Mouse (Mus musculus) frontal cortex, postnatal 10 days (tissue): ENCODE results near the gene Ssmem1.

Experiments
- DNase-seq, 2 experiments: peaks; one replicate each; pipeline ENCODE4 v3.0.0; 2022; ENCODE audit warnings: low spot score in 2 of 2, mixed read lengths in 1 of 2

Gene Ssmem1

DNA sequence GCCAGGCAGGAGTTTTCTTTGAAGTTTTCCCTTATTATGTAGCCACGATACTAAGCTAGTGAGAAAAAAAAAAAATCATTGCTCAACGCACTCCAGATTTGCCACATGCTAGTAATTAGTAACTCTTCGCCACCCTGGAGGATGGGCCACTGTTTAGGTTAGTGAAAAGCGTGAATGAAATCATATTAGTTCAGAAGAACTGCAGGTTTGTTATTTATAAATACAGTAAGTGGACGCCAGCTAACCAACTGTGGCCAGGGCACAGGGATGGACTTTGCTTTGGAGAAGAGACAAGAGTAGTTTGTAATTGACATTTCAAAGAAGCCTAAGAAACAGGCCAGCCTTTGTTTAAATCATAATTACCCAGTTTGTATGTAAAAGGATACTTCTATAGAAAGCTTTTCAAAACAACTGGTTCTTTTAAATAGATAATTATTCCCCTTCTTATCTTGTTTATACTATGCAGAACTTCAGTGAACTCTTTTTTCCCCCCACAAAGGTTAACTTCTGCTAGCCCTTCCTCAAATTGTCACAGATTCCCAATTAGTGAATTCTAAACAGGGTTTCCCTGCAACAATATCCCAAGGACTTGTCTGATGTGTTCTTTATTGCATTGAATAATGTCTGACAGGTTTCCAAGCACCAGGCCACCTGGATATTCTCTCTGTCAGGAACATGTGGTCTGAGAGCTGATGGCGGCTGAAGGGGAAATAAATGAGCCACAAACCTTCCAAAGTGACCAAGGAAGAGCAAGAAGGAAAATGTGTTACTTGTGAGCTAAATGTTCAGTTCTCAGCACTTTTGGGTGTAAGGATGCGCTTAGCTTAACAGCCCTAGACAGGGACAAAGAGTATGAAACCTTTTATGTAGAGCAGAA lies 16.0 kb downstream of the Ssmem1 start:
- no peak for DNase-seq

DNA sequence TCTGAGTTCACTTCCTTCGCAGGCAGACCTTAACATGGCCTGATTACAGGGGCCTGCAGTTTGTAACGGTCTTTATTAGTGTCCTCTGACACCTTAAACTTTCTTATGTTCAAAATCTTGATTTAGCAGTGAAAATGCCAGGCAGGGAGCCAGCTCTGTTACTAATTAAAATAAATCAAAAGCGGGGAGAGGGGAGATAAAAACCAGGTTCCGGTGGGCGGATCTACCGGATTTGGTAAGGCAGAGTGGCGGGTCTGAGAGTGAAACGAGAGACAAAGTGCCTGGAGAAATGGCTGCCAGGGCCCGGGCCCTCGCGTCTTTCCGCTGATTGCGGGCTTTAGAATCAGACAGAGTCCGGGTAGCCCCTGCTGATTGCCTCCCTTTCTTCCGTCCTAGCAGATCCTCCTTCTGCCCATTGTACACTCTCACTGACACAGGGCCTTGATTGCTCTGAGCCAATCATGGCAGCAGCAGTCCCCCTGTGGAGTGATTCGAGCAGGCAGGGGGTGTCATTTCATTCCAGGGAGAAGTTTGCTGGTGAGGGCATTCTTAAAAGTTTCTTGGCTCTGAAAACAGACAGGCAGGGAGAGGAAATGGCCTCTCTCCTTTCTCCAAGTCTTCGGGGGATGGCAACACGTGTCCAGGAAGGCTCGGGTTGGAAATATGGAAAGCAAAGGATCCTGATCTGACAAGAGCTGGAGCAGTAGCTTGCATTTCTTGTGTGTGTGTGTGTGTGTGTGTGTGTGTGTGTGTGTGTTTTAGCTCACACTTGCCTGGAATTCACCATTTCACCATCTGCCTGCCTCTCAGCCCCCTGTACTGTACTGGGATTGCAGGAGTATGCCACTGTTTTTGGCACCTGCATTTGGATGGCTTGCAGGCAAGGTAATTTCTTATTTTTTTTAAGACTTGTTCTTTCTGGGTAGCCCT lies 17.2 kb downstream of the Ssmem1 start:
- no peak for DNase-seq

DNA sequence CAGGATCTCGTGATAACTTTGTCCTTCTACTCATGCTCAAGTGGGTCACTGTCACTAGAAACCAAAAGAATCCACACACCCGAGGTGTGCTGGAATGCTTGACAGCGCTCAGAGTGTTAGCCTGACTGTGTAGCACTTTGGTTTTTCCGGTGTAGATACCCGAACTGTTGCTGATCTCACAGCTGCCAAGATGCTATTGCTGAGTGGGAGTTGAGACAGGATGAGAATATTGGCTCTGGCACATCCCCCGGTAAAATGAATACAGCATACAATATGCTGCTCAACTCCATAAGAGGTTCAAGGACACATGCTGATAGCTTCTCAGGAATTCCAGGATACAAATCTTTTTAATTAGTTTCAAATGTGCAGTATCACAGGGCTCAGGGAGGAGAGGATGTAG lies 19.2 kb downstream of the Ssmem1 start:
- no peak for DNase-seq

DNA sequence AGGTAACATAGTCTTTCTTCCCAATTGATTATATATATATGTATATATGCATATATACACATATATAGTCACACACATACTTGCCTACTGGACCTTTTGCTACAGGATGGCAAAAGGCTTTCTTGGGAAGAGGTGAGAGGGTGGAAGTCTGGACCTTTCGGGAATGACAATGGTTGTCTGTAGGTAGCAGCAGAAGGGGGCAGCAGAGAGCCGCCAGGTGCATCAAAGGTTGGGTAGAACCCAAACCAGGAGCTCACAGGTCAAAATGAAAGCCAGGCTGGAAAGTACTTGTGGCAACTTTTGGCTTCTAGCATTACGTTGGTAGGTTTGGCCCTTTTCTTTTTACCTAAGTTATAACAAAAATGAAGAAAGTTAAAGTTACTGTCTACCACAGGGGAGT lies 25.7 kb downstream of the Ssmem1 start:
- no peak for DNase-seq

DNA sequence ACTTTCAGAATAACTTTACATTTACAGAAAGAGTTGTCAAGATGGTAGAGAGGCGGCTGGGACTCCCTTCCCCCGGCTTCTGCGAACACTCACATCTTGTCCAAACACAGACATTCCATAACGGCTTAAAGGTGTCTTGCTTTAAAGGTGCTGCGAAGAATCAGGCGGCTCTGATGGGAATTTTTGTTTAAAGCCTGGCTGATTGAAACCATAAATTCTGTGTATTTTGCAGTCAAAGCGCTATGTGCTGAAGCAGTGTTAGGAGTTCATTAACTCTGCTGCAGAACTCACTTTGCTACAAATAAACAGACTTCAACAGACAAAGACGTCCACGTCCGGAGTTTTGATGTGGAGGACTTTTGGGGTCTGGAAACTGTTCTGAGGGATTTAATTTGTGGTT lies 28.6 kb downstream of the Ssmem1 start:
- no peak for DNase-seq

DNA sequence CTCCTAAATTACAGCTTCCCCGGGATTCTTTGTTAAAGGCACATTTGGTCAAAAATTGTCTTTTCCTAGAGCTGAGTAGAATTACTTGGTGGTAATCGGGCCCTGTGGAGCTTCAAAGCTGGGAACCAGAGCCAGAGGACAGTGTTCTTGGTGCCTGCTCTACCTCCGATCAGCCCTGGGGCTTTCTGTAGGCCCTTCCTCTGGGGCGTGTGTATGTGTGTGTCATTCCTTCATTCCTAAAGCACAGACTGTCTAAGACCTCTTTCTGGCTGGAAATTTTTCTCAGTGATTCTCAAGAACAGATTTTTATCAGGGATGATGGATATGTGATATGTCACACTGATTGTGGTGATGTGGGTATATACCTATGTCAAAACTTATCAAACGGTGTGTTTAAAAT lies 29.2 kb downstream of the Ssmem1 start:
- no peak for DNase-seq

DNA sequence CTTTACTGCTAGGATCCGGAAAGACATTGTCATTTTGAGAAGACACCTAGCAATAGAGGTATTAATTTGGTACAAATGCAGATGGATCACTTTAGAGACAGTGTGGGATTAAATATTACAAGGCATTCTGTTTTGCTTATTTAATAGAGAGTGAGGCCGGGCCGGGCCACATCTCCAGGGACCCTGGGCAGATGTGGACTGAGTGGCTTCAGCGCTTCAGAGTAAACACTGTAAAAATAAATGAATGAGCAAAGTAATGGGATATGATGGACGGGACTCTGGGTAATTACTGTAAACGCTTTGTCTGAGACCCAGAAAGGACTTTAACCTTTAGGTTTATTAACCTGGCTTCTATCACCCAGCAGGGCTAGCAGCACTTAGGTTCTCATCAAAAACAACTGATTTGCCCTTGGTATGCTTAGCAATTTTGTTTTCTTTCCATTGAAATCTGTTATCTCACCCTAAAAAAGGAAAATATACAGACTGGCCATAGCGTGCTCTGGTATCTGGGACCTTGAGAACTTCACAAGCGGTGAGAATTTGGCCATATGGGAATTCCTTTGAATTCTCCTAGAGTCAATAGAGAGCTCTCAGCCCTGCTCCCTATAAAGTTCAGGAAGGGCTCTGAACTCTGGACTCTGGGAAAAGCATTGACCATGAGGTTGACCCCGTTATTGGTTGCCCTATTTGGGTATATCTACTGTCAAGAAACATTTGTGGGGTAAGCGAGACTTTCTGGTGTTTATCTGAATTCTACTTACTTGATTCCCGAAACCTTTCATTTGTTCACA lies 31.6 kb downstream of the Ssmem1 start, which contains the start of gene Cpa2:
Gene Cpa2 (plus strand): TSS at position 574 of the 791 bp plus-strand sequence.
- DNase-seq = no peak

DNA sequence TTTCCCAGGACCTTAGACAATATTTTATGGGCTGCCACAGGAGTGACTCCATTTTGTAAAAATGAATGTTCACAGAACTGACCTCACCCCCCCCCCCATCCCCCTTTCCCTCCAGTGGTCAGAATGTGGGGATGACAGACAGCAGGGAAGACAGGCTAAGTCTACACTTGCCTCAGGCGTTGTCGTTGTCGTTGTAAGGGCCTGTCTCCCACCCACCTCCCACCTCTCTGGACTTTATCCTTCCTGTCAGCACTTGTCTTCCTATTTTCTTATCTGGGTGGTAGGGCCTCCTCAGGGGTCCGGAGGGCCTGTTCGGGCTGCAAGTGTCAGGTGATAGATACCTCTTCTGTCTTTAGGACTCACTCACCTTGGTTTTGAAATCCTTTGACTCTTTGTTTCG lies 32.6 kb downstream of the Ssmem1 start:
- DNase-seq = no peak

DNA sequence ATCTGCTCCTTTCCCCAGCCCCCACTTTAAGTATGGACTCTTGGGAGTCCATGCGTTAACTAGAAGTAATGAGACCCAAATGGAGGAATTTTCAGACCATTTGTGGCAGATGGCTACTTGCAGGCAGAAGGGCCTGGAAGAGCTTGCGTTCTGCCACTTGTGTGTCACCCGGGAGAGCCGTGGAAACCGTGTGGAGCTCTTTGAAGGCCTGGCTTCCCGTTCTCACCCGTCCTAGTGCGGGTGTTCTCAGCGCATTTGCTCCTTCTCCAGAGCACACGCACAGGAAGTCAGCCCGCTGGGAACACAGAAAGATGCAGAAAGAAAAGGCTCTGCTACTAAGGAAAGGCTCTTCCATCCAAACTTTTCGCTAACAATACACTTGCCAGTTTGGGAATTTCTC lies 33.4 kb downstream of the Ssmem1 start:
- no peak for DNase-seq

DNA sequence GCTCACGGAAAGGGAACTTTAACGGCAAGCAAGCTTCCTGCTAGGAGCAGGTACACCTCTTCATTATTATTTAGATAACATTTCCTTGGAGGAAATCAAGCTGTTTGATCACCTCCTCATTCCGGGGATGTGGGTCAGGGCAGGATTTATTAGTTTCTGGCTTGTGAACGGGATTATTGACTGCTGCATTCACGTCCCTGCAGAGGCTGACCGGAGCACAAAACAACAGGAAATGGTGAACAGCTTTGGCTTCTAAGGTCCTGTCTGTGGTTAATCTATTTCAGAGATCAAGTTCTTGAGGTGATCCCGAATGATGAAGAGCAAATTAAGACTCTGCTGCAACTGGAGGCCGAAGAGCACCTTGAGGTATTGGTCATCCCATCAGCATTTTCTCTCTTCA lies 34.2 kb downstream of the Ssmem1 start:
- DNase-seq = no peak

DNA sequence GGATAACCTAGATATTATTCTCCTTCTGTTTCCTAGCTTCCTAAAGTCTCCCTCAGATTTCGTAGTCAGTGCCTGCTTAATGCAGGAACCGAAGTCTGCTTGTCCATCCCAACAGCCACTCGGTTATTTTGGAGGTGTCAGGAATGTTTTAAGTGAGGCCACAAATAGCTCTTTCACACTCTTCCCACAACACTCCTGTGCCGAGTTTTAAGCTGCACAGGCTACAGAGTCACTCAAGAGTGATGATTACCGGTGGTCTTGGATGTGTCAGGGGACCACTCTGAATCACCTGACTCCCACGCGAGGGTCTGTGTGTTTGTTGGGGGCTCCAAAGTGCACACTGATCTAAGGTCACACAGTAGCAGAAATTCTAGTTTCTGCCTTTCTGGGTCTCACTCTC lies 36.0 kb downstream of the Ssmem1 start:
- DNase-seq = no peak

DNA sequence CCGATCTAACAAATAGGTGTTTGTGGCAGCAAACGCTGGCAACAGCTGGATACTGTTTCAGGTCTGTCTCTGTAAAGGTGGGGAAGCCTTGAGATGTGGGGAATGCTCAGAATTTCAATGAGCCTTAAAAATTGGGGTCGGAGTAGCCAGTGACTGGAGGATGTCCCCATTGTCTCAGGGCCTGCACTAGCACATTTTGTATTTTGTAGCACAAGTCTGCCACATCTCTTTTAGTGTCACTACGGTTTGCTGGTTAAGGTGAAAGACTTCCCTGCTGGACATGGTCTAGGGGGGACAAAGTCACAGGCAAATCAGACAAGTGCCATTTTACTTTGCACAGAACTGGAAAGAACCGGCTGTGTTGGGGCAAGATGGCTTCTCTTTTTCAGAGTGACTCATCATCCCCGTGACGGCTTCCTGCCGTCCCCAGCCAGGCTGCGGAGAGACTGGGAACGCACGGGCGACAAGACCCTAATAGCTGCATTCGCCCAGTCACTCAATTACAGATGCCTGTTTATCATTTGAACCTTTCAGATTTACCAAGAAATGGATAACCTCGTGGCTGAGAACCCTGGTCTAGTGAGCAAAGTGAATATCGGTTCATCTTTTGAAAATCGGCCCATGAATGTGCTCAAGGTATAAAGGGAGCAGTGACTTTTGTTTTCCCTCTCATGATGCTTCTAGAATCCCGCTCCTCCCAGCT lies 37.1 kb downstream of the Ssmem1 start:
- DNase-seq = peak in 1 of 2 experiments; percentile 29

DNA sequence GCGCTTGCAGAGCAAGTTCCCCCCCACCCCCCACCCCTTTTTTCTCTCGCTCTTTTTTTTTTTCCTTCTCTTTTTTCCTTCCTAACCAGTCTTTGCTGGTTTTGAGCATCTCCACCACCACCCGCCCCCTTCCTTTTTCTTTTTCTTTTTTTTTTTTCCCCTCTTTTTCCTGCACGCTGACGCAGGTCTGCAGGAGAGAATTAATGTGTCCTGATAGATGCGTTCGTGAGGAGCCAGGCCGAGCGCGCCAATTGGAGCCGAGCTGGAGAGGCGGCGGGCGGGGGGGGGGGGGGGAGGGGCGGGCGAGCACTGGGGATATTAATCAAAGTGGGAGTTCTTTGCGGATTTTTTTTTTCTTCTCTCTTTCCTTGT lies 37.6 kb downstream of the Ssmem1 start:
- DNase-seq = peak in 1 of 2 experiments; percentile 26

DNA sequence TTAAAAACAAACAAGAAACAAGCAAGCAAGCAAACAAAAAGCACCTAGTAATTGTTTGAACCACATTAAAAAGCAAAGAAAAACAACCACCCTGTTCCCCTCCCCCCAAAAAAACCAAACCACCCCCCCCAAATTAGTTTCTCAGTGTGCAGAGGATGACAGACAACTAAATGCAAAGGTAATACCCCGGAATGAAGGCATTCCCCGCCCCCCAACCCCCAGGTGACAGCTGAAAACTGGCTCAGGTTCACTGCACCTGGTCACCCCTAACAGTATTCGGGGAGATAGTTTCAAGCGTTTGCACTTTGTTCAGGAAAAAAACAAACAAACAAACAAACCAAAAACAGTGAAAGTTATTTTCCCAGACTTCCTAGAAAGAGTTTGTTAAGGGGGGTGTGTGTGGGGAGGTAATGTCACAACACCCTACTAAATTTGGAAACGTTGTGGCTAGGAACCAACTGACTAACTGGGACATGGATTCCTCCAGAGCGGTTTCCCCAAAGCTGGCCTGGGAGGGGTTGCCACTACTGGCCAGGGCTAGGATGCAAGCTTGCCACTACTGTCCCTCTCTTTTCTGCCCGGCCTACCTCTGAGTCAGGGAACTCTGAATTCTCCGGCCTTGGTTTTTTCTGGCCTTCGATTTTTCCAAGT lies 38.1 kb downstream of the Ssmem1 start:
- no peak for DNase-seq

DNA sequence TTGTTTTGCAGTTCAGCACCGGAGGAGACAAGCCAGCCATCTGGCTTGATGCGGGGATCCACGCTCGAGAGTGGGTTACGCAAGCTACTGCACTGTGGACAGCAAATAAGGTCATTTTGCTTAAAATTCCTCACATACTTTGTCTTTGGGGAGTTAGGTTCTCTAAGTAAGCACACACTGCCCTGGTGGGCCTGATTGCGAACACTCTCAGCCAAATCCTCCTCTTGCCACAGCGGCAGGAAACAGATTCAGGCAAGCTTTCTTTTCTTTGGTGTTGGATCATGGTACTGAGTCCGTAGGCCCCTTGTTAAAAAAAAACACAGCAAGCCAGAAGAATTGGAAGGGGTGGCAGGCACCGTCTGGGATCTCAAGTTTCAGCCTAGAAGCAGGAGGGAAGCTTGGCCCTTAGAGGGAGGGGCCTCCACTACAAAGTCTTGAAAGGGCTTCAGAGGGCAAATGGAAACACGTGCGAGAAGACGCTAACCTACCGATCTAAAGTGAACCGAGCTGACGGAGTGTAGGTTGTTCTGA lies 39.6 kb downstream of the Ssmem1 start:
- DNase-seq = no peak

DNA sequence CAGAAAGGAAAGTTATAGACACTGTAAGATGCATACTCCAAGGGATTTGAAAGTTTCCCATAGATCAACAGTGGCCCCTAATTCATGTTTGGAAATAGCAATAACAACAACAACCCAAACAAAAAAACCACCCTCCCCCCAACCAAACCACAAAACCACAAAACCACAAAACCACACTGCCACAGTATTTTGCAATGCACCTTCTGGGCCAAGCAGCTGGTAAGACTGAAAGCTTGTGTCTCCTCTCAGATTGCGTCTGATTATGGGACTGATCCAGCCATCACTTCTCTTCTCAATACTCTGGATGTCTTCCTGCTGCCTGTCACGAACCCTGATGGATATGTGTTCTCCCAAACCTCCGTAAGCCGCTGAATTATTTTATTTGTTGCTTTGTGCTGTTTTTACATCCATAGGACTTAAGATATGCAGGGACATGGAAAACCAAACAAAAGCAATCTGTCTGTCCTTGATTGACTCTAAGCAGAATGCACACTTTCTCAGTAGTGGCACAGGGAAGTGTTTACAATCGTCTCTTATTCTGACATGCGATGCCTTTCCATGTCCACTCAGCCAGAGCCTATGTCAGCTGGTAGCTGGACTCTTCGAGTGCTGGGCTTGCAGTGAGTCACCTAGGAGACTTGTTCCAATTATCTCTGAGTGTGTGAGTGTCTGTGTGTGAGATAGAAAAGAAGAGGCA lies 41.0 kb downstream of the Ssmem1 start:
- no peak for DNase-seq

DNA sequence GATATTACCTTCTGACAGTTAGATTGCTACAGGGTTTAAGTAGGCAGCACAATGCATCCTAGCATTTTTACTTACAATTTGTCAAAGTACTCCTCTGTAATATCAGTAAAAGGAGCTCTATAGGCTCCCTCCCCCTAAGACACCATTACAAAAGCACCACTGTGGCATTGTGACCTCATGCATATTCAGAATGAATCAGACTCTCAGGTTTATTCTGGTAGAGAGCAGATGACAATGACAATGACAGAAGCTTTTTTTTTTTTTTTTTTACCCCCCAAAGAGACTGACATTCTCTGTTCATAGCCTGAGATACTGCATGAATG lies 41.5 kb downstream of the Ssmem1 start:
- DNase-seq = no peak

DNA sequence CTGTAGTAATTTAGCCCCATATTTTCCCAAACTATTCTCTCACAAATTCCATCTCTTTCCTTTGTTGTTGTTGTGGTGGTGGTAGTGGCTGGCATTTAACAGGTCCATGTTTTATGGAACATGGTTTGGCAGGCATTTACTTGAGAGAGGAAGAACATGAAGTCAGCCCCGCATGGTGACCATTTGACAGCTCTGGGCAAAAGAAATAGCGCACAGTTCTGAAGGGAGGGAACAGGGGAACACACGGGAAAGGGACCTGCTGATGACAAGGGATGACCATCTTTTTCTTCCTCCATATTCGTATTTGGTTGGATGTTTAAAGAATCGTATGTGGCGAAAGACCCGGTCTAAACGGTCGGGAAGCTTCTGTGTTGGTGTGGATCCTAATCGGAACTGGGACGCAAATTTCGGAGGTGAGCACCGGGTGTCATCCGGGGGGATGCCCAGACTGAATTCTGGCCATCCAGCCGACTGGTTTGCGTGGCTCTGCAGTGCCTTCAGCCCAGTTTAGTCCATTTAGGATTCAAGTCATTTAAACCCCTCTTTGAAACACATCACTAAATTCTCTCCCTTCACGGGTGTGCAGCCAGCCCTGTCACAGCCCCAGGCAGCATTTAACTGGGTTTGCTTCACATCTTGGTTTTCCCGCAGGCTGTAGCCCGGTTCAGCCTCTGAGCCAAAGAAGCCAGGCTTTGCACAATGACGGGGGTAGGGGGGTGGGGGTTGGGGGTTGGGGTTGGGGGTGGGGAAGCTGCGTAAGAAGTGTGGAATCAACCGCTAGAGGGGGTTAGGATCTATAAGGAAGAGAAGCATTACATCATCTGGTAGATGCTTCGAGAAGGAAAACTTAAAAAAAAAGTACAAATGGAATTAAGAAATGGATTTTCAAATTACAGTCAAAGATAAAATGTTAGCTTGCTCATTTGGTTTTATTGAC lies 42.3 kb downstream of the Ssmem1 start:
- DNase-seq = peak in 1 of 2 experiments; percentile 43

DNA sequence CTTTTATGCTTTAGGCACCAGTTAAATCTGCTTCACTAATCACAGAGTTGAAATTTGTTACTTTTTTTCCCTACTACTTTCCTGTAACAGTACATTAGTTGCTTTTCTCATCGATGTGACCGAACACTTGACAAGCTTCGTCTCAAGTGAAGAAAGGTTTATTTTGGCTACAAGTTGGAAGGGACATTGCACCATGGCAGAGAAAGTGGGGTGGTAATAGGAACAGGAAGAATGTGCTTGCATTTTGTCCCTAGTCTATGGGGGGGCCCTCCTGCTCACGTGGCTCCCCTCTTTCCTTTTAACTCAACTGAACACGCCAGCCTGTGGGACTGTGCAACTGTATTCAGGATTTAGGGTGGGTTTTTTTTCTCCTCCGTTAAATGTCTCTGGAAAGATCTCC lies 43.0 kb downstream of the Ssmem1 start:
- no peak for DNase-seq
